Mouse (Mus musculus) limb, embryonic 15.5 days (tissue): Measurements from ENCODE around the gene Nenf. TPM values are rescaled to one million over a fixed set of nuclear protein-coding genes. Genes with fewer than 3 reads are reported as not detected.

Experiments used
- ATAC-seq: fragments of 200-750 bp; cut with Nextera tagmentation; 2 replicates; pipeline ENCODE4 v1.8.0; 2017; ENCODE audit warnings: low read depth, moderate TSS enrichment; ENCODE audit not compliant: insufficient number of reproducible peaks, low FRiP score, low TSS enrichment
- H3K27ac ChIP-seq: fragments of 300-500 bp; sonication (generic); 2 replicates; pipeline ENCODE4 v1.5.1; 2015; ENCODE audit warnings: moderate library complexity, mild to moderate bottlenecking, inconsistent platforms
- H3K27me3 ChIP-seq: fragments of 300-500 bp; sonication (generic); 2 replicates; pipeline ENCODE4 v1.6.1; 2015; ENCODE audit warnings: inconsistent platforms
- H3K36me3 ChIP-seq: fragments of 300-500 bp; sonication (generic); 2 replicates; pipeline ENCODE4 v1.6.1; 2015; ENCODE audit warnings: inconsistent platforms
- H3K4me1 ChIP-seq: fragments of 300-500 bp; sonication (generic); 2 replicates; pipeline ENCODE4 v1.6.1; 2015; ENCODE audit warnings: inconsistent platforms
- H3K4me2 ChIP-seq: fragments of 300-500 bp; sonication (generic); 2 replicates; pipeline ENCODE4 v1.6.1; 2015; ENCODE audit warnings: mild to moderate bottlenecking, inconsistent platforms
- H3K4me3 ChIP-seq: fragments of 300-500 bp; sonication (generic); 2 replicates; pipeline ENCODE4 v1.5.1; 2015; ENCODE audit warnings: mild to moderate bottlenecking, inconsistent platforms
- H3K9ac ChIP-seq: fragments of 300-500 bp; sonication (generic); 2 replicates; pipeline ENCODE4 v1.6.1; 2015; ENCODE audit warnings: inconsistent platforms
- H3K9me3 ChIP-seq: fragments of 300-500 bp; sonication (generic); 2 replicates; pipeline ENCODE4 v1.6.1; 2016; ENCODE audit warnings: inconsistent platforms
- WGBS: fragments of 180-500 bp; shearing (Covaris S2); methylation state at CpG from one replicate; pipeline ENCODE4 v1.1.7; 2015; 5-methylcytosine and 5-hydroxymethylcytosine counted together
- polyA plus RNA-seq: library from polyadenylated mRNA; unstranded; fragments of >200 nt; fragmentation: Nextera tagmentation; extraction: Ambion mirVana; gene quantifications from 2 replicates; pipeline ENCODE4 v1.2.1, GENCODE M21; 2015

The Nenf gene
- polyA plus RNA-seq, 1 experiment from 2014 or later = 112 TPM

GRCm38 (mm10) chr1:191258521-191258920 lies 59.5 kb downstream of the Nenf start:
- ATAC-seq = no peak
- Histone ChIP-seq H3K4me1 (peaks cover 7% of the 10 kb centered on the region), H3K4me2 (no peak overlapping the region), H3K27ac (no peak overlapping the region), H3K27me3 (no peaks in the 10 kb centered on the region), H3K4me3 (no peak overlapping the region), H3K36me3 (no peaks in the 10 kb centered on the region), H3K9me3 (no peaks in the 10 kb centered on the region), H3K9ac (no peak overlapping the region)
- WGBS = 50% methylated on average over 3 of the region's 3 CpGs

DNA sequence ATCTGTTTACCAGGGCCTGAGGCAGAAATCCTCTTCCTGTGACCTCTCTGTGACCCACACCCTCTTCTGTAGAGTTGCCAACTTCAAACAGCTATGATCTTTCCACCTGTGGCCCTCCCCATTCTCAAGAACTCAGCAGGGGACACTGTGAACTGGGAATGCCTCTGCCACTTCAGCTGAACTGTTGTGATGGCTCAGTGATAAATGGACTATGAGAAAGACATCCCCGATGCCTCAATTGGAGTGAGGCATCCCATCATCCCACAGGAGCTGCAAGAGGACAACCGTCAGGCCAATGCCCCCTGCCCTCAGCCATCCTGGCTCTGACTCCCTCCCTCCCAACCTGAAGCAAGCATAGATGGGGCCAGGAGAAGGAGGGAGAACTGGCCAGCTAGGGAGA lies 60.0 kb downstream of the Nenf start:
- no peaks in the 10 kb centered on the region for H3K9me3 ChIP-seq
- H3K27ac ChIP-seq = no peak overlapping the region
- no peaks in the 10 kb centered on the region for H3K27me3 ChIP-seq
- 52% methylated on average over 2 of the region's 2 CpGs for WGBS
- H3K4me1 ChIP-seq = peaks cover 7% of the 10 kb centered on the region
- no peak for ATAC-seq
- no peak overlapping the region for H3K4me3 ChIP-seq
- no peak overlapping the region for H3K9ac ChIP-seq
- no peak overlapping the region for H3K4me2 ChIP-seq
- no peaks in the 10 kb centered on the region for H3K36me3 ChIP-seq

- Histone ChIP-seq H3K4me2 (no peak overlapping the region), H3K9ac (no peak overlapping the region), H3K36me3 (no peaks in the 10 kb centered on the region), H3K27ac (no peak overlapping the region), H3K9me3 (no peaks in the 10 kb centered on the region), H3K27me3 (no peaks in the 10 kb centered on the region), H3K4me1 (peaks cover 7% of the 10 kb centered on the region), H3K4me3 (no peak overlapping the region)
- ATAC-seq = no peak
- 71% methylated on average over 3 of the region's 3 CpGs for WGBS
Observed at GRCm38 (mm10) chr1:191257351-191257771, 60.6 kb downstream of the Nenf start.

Other genes with a start within 250 kb of the Nenf start
- 9.8 and 12.8 TPM in 2 replicates for gene Batf3, start 220.3 kb downstream of the Nenf start, polyA plus RNA-seq
- gene Fam71a, start 153.4 kb downstream of the Nenf start, polyA plus RNA-seq = not detected in 2 replicates
- 8.2 and 11.4 TPM in 2 replicates for gene Atf3, start 100.2 kb downstream of the Nenf start, polyA plus RNA-seq
- 17.8 and 18.5 TPM in 2 replicates for gene Tmem206, start 7.7 kb upstream of the Nenf start, polyA plus RNA-seq
- 19.0 and 20.6 TPM in 2 replicates for gene Ppp2r5a, start 85.1 kb upstream of the Nenf start, polyA plus RNA-seq